Mouse (Mus musculus): ENCODE results near the gene Ranbp3l.

DNA sequence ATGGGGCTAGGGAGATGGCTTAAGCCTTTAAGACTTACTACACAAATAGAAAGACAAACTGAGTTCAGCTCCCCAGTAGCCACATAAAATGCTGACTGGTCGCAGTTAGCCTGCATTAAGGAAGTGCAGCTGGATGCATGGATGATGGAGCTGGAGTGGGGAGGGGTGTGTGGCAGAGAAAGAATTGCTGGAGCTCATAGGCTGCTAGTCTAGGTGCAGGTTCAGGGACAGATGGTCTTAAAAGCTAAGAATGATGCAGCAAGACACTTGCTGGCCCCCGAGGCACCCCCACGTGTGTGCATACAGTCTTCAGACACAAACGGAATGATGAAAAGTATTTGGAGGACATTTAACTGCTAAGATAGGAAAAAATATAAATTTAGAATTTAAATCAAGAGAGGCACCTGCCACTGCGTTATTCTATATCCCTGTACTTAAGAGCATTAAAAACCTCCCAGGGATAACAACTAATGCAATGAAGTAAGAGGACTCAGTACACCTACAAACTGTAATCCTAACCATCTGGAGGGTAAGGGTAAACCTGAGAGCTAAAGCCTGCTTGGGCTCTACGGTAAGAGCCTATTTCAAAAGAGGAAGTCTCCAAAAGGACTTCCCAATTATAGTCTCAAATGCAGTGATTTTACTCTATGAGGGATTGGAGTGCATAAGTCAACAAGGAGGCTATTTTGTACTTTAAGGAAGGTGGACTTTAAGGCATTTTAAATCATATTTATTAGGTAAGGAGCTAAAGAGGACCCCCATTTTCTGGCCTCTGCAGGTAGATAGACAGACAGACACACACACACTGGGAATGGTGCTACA lies 143.0 kb downstream of the Ranbp3l start:
- no peak for TF ChIP-seq POLR2A (IDR thresholded peaks at IDR 0.05; ENCODE audit: control insufficient read depth, low read depth, low read length)
- TF ChIP-seq CTCF (IDR thresholded peaks at IDR 0.05; ENCODE audit: control insufficient read depth, insufficient read depth, insufficient replicate concordance, low read depth, low read length), result no peak
